Mouse (Mus musculus) bone marrow, adult 2 months (tissue): ENCODE results near the gene Il12rb1. TPM values are rescaled to one million over a fixed set of nuclear protein-coding genes. Genes with fewer than 3 reads are reported as not detected.

Experiments used
- H3K27ac ChIP-seq: fragments of 200-500 bp; 2 replicates; pipeline ENCODE4 v1.5.1; 2012; ENCODE audit warnings: low read depth, mild to moderate bottlenecking, control low read depth, inconsistent platforms, low read length; ENCODE audit not compliant: control insufficient read depth, poor library complexity, insufficient read depth
- H3K4me1 ChIP-seq: fragments of 200-500 bp; 2 replicates; pipeline ENCODE4 v1.6.1; 2011; ENCODE audit warnings: low read length; ENCODE audit not compliant: control insufficient read depth, insufficient read depth
- H3K4me3 ChIP-seq: fragments of 200-500 bp; replicated peaks from 2 replicates; pipeline ENCODE3; 2011; ENCODE audit warnings: mild to moderate bottlenecking, low read depth, low read length, control low read depth; ENCODE audit not compliant: control insufficient read depth
- CTCF ChIP-seq: fragments of 200-500 bp; IDR thresholded peaks from 2 replicates; pipeline ENCODE4 v1.5.1; 2011; ENCODE audit warnings: low read length, control low read depth; ENCODE audit not compliant: control insufficient read depth, insufficient read depth
- POLR2A ChIP-seq: fragments of 200-500 bp; IDR thresholded peaks from 2 replicates; pipeline ENCODE4 v1.6.1; 2011; ENCODE audit warnings: low read depth, mild to moderate bottlenecking, control low read depth, low read length, borderline replicate concordance; ENCODE audit not compliant: control insufficient read depth
- WGBS: fragments of 180-500 bp; shearing (Covaris S2); methylation state at CpG from one replicate; pipeline ENCODE4 v1.1.7; 2018; 5-methylcytosine and 5-hydroxymethylcytosine counted together
- polyA plus RNA-seq: library from polyadenylated mRNA; stranded (reverse); fragments of >200 nt; gene quantifications from 2 replicates; pipeline ENCODE4 v1.2.4, GENCODE M21; 2011; ENCODE audit warnings: low replicate concordance; ENCODE audit not compliant: missing spikeins, insufficient read depth, insufficient read length

The Il12rb1 gene
- polyA plus RNA-seq, 1 experiment: 1.9 TPM

DNA sequence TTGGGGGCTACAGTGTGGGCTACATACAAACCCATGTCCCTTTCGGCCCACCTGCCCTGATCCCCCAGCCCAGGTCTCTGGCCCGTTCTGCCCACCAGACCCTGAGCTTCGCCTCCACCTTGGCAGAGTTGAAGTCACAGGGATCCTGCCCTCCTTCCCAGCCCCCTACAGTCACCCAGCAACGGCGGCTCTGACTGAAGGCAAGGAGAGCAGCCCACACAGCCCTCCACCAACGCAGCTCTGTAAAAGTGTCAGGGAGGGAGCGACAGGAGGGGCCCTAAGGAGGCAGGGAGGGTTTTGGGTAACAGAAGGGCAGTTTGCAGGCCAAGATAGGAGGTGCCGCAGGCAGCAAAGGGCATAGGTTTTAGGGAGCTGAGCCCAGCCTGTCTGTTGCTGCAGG, 17.4 kb upstream of the Il12rb1 start:
- TF ChIP-seq CTCF (no peak), POLR2A (no peak)
- peak overlapping the region; percentile 82 for H3K4me3 ChIP-seq
- H3K4me1 ChIP-seq: peaks cover 7% of the 10 kb centered on the region
- H3K27ac ChIP-seq: peak overlapping the region; percentile 78
- 26% methylated on average over 8 of the region's 8 CpGs for WGBS

DNA sequence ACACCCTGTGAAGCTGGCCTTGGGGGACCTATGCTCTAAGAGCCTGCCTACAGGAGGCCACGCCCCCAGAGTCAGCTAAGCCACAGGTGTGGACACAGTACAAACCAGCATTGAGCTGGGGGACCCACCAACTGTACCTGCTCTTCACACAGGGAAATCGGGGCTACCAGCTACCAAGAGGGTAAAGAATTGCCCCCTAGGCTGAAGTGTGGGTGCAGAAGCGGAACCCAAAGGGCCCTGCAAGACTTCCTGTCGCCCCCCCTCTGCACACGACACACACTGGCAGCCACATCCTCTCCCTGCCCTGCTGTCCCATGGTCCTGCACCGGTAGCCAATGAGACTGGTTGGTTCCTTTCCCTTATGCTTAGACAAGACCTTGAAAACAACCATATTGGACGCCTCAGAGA, 17.0 kb upstream of the Il12rb1 start:
- Histone ChIP-seq H3K4me3 (peak overlapping the region; percentile 82), H3K27ac (peak overlapping the region; percentile 78), H3K4me1 (peaks cover 7% of the 10 kb centered on the region)
- TF ChIP-seq POLR2A (peak; percentile 52; the same call in 1 of the 2 replicates), CTCF (no peak)
- WGBS: 3% methylated on average over 7 of the region's 7 CpGs

DNA sequence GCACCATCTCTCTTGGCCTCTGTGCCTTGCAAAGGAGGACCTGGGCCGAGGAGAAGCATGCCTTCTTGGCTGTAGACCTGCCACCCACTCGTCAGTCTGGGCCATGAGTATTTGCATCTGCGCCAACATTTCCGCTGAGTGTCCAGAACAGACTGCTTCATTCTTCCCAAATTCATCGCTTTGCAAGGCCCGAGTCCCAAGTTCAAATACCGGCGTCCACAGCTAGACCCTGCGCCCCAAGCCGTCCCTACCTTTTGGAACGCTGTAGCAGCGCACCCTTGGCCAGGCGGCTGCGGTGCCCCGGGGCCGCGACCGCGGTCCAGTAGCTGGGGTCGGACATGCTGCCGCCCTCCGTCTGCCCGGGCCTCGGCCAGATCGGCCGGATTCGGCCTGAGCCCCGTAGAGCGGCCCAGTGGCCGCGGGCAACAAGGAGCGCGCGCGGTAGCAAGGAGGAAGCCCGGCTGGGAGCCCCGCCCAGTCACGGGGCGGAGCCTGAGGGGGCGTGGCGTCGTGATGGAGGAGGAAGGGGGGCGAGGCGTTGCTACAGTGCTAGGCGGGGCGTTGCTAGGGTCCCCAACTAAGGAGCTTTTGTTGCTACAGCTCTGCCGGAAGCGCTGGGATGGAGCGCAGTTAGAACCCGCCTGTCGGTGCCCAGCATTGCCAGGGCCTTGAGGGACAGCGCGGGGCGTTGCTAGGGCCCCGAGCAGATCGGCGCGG, 16.1 kb upstream of the Il12rb1 start:
- under 1% methylated on average over 58 of the region's 58 CpGs for WGBS
- Histone ChIP-seq H3K27ac (peak overlapping the region; percentile 78), H3K4me1 (peaks cover 7% of the 10 kb centered on the region), H3K4me3 (peak overlapping the region; percentile 82)
- TF ChIP-seq CTCF (no peak), POLR2A (peak; percentile 64; the same call in 1 of the 2 replicates)

DNA sequence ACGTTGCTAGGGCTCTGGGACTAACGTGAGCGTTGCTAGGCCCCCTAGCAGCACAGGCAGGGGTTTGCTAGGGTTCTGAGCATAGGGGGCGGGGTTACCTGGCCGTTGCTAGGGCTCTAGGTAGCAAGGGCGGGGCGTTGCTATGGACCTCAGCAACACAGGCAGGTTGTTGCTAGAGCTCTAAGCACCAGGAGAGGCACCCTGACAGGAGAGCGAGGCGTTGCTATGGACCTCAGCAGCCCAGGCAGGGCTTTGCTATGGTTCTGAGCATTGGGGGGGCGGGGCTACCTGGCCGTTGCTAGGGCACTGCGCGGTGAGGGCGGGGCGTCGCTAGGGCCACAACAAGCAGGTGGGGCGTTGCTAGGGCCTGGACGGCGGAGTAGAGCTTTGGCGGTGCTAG, 15.5 kb upstream of the Il12rb1 start:
- TF ChIP-seq POLR2A: peak; percentile 35; the same call in 1 of the 2 replicates
- no peak for TF ChIP-seq CTCF
- Histone ChIP-seq H3K4me1 (peaks cover 7% of the 10 kb centered on the region), H3K4me3 (peak overlapping the region; percentile 82), H3K27ac (peak overlapping the region; percentile 78)
- 3% methylated on average over 20 of the region's 20 CpGs for WGBS

DNA sequence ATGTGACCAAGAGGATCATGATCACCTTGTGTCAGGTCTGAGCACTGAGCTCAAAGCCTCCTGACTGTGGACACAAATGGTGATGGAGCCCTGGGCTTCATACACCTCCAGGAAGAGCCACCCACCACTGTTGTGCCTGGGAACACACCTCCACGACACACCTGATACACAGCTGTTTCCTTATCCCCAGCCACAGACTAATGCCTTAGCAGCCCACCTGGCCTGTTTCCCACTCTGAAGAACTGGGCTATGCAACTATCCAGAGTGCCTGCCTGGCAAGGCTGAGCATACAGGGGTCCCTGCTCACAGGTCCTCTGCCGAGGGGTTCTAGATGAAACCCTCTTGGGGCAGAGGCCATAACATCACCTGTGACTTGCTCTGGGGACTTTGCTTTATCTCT, 14.0 kb upstream of the Il12rb1 start:
- H3K4me3 ChIP-seq: no peak overlapping the region
- TF ChIP-seq CTCF (no peak), POLR2A (no peak)
- H3K4me1 ChIP-seq: peaks cover 8% of the 10 kb centered on the region
- H3K27ac ChIP-seq: no peak overlapping the region
- WGBS: 91% methylated on average over 2 of the region's 2 CpGs

DNA sequence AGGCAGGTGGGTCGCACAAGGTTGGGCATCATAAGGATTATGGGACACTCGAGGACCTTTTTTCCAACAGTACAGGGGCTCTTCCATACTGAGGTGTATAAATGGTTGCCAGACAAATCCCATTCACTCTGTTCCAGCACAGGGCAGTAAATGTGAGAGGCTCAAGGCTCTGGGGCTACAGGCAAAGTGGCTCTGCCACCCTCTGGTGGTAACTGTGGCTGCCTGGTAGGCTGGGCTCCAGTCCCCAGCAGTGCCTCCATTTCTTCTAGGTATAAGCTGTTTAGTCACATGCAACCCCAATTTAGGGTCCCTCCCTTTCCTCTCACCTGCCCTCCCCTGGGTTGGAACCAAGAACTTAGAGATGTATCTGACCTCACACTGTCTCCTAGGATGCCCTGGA, 12.9 kb upstream of the Il12rb1 start:
- H3K4me1 ChIP-seq: peaks cover 8% of the 10 kb centered on the region
- no peak overlapping the region for H3K4me3 ChIP-seq
- no peak; the same call in 1 of the 2 replicates for TF ChIP-seq CTCF
- no peak for TF ChIP-seq POLR2A
- no peak overlapping the region for H3K27ac ChIP-seq
- 91% methylated on average over 2 of the region's 2 CpGs for WGBS

- Histone ChIP-seq H3K4me3 (no peak overlapping the region), H3K27ac (no peak overlapping the region), H3K4me1 (peaks cover 8% of the 10 kb centered on the region)
- TF ChIP-seq POLR2A: no peak
- no peak for TF ChIP-seq CTCF
- WGBS: 11% methylated on average over 54 of the region's 54 CpGs
Measured at GRCm38 (mm10) chr8:70796403-70797080, 11.7 kb upstream of the Il12rb1 start.
